Mouse (Mus musculus): ENCODE results near the gene Padi6. TPM values are rescaled to one million over a fixed set of nuclear protein-coding genes. Genes with fewer than 3 reads are reported as not detected.

Padi6 gene
- not detected in 2 replicates for total RNA-seq (2017)

GRCm38 (mm10) chr4:140742543-140742942 lies at the start of gene Padi6:
Gene Padi6, minus strand, starts transcription at chr4:140742643.
- ATAC-seq (replicated peaks; ENCODE audit: low read depth, poor library complexity, severe bottlenecking) = no peak

GRCm38 (mm10) chr4:140791071-140791470 lies 48.6 kb upstream of the Padi6 start:
- ATAC-seq (replicated peaks; ENCODE audit: low read depth, poor library complexity, severe bottlenecking) = no peak

- ATAC-seq (replicated peaks; ENCODE audit: low read depth, poor library complexity, severe bottlenecking) = no peak
These were observed 47.5 kb upstream of the Padi6 start for GRCm38 (mm10) chr4:140789983-140790382.

GRCm38 (mm10) chr4:140788983-140789382 lies 46.5 kb upstream of the Padi6 start:
- peak; percentile 57 for ATAC-seq (replicated peaks; ENCODE audit: low read depth, poor library complexity, severe bottlenecking)

- no peak for ATAC-seq (replicated peaks; ENCODE audit: low read depth, poor library complexity, severe bottlenecking)
These were observed 45.8 kb upstream of the Padi6 start for GRCm38 (mm10) chr4:140788264-140788663.

GRCm38 (mm10) chr4:140787414-140787813 lies 45.0 kb upstream of the Padi6 start:
- ATAC-seq (replicated peaks; ENCODE audit: low read depth, poor library complexity, severe bottlenecking) = peak; percentile 82

GRCm38 (mm10) chr4:140785217-140785616 lies 42.8 kb upstream of the Padi6 start:
- ATAC-seq (replicated peaks; ENCODE audit: low read depth, poor library complexity, severe bottlenecking) = no peak

- no peak for ATAC-seq (replicated peaks; ENCODE audit: low read depth, poor library complexity, severe bottlenecking)
These were observed 42.0 kb upstream of the Padi6 start for GRCm38 (mm10) chr4:140784292-140784945.

GRCm38 (mm10) chr4:140782821-140783220 lies 40.4 kb upstream of the Padi6 start:
- no peak for ATAC-seq (replicated peaks; ENCODE audit: low read depth, poor library complexity, severe bottlenecking)

GRCm38 (mm10) chr4:140780507-140780906 lies 38.1 kb upstream of the Padi6 start:
- no peak for ATAC-seq (replicated peaks; ENCODE audit: low read depth, poor library complexity, severe bottlenecking)

- ATAC-seq (replicated peaks; ENCODE audit: low read depth, poor library complexity, severe bottlenecking) = no peak
These were observed 37.5 kb upstream of the Padi6 start for GRCm38 (mm10) chr4:140779803-140780397.

- ATAC-seq (replicated peaks; ENCODE audit: low read depth, poor library complexity, severe bottlenecking) = no peak
These were observed 34.2 kb upstream of the Padi6 start for GRCm38 (mm10) chr4:140776623-140777022.

GRCm38 (mm10) chr4:140775876-140776275 lies 33.4 kb upstream of the Padi6 start:
- no peak for ATAC-seq (replicated peaks; ENCODE audit: low read depth, poor library complexity, severe bottlenecking)

- ATAC-seq (replicated peaks; ENCODE audit: low read depth, poor library complexity, severe bottlenecking) = no peak
These were observed 32.5 kb upstream of the Padi6 start for GRCm38 (mm10) chr4:140774893-140775292.

- peak; percentile 31 for ATAC-seq (replicated peaks; ENCODE audit: low read depth, poor library complexity, severe bottlenecking)
These were observed 31.8 kb upstream of the Padi6 start, which contains the start of gene Padi4 for GRCm38 (mm10) chr4:140774025-140774800. Gene Padi4, minus strand, starts transcription at chr4:140774236.

GRCm38 (mm10) chr4:140771091-140771490 lies 28.6 kb upstream of the Padi6 start:
- 0 out of 2 replicates have a peak, but pooled peaks have one; percentile 17 for ATAC-seq (replicated peaks; ENCODE audit: low read depth, poor library complexity, severe bottlenecking)

GRCm38 (mm10) chr4:140770433-140770832 lies 28.0 kb upstream of the Padi6 start:
- peak; percentile 62 for ATAC-seq (replicated peaks; ENCODE audit: low read depth, poor library complexity, severe bottlenecking)

- no peak for ATAC-seq (replicated peaks; ENCODE audit: low read depth, poor library complexity, severe bottlenecking)
These were observed 26.5 kb upstream of the Padi6 start for GRCm38 (mm10) chr4:140768973-140769372.

GRCm38 (mm10) chr4:140765936-140766335 lies 23.5 kb upstream of the Padi6 start:
- no peak for ATAC-seq (replicated peaks; ENCODE audit: low read depth, poor library complexity, severe bottlenecking)

GRCm38 (mm10) chr4:140763158-140763557 lies 20.7 kb upstream of the Padi6 start:
- ATAC-seq (replicated peaks; ENCODE audit: low read depth, poor library complexity, severe bottlenecking) = peak; percentile 86

- ATAC-seq (replicated peaks; ENCODE audit: low read depth, poor library complexity, severe bottlenecking) = no peak
These were observed 19.2 kb upstream of the Padi6 start for GRCm38 (mm10) chr4:140761601-140762000.
